Mouse (Mus musculus) stomach, embryonic 15.5 days (tissue): ENCODE results near the gene Frmd5. TPM values are rescaled to one million over a fixed set of nuclear protein-coding genes. Genes with fewer than 3 reads are reported as not detected.

Experiments used
- ATAC-seq: fragments of 200-750 bp; cut with Nextera tagmentation; 2 replicates; pipeline ENCODE4 v1.8.0; 2017; ENCODE audit warnings: low read depth, moderate number of reproducible peaks, moderate TSS enrichment; ENCODE audit not compliant: insufficient read depth, low FRiP score
- H3K27ac ChIP-seq: fragments of 300-500 bp; sonication (generic); 2 replicates; pipeline ENCODE4 v1.5.1; 2015; ENCODE audit warnings: mild to moderate bottlenecking, inconsistent platforms
- H3K27me3 ChIP-seq: fragments of 300-500 bp; sonication (generic); replicated peaks from 2 replicates; pipeline ENCODE4 v1.6.1; 2015; ENCODE audit warnings: inconsistent platforms
- H3K36me3 ChIP-seq: fragments of 300-500 bp; sonication (generic); 2 replicates; pipeline ENCODE4 v1.6.1; 2015; ENCODE audit warnings: inconsistent platforms
- H3K4me1 ChIP-seq: fragments of 300-500 bp; sonication (generic); 2 replicates; pipeline ENCODE4 v1.6.1; 2015; ENCODE audit warnings: inconsistent platforms
- H3K4me2 ChIP-seq: fragments of 300-500 bp; sonication (generic); 2 replicates; pipeline ENCODE4 v1.6.1; 2015; ENCODE audit warnings: mild to moderate bottlenecking, inconsistent platforms
- H3K4me3 ChIP-seq: fragments of 300-500 bp; sonication (generic); replicated peaks from 2 replicates; pipeline ENCODE4 v1.5.1; 2015; ENCODE audit warnings: inconsistent platforms
- H3K9ac ChIP-seq: fragments of 300-500 bp; sonication (generic); 2 replicates; pipeline ENCODE4 v1.6.1; 2015; ENCODE audit warnings: inconsistent platforms
- H3K9me3 ChIP-seq: fragments of 300-500 bp; sonication (generic); 2 replicates; pipeline ENCODE4 v1.6.1; 2016; ENCODE audit warnings: inconsistent platforms
- WGBS: fragments of 180-500 bp; shearing (Covaris S2); methylation state at CpG from one replicate; pipeline ENCODE4 v1.1.7; 2015; 5-methylcytosine and 5-hydroxymethylcytosine counted together
- polyA plus RNA-seq: library from polyadenylated mRNA; unstranded; fragments of >200 nt; fragmentation: Nextera tagmentation; extraction: Ambion mirVana; gene quantifications from 2 replicates; pipeline ENCODE4 v1.2.1, GENCODE M21; 2015

Gene Frmd5
- polyA plus RNA-seq, 1 experiment from 2014 or later, result 5.4 TPM

DNA sequence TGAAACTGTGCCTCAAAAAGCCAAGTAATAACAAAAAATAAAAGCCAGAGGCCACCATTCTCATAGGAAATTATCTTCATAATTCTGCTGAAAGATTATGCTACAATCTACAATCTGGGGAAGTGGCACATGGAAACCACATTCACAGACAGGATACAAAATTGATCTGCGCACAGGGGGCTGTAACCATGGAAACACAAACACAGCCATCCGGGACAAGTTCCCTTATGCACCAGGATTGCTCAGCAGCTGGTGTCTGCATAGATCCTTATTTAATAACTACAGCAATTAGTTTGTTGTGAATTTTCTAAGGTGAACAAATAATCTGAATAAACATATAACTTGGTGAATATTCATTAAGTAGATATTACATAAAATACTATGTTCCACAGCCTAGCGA, 89.8 kb downstream of the Frmd5 start:
- Histone ChIP-seq H3K4me3 (no peak overlapping the region), H3K9me3 (no peaks in the 10 kb centered on the region), H3K36me3 (no peaks in the 10 kb centered on the region), H3K27ac (no peak overlapping the region), H3K9ac (no peak overlapping the region), H3K4me1 (no peaks in the 10 kb centered on the region), H3K27me3 (no peaks in the 10 kb centered on the region), H3K4me2 (no peak overlapping the region)
- ATAC-seq, result no peak
- WGBS, result 63% methylated on average over 3 of the region's 3 CpGs

DNA sequence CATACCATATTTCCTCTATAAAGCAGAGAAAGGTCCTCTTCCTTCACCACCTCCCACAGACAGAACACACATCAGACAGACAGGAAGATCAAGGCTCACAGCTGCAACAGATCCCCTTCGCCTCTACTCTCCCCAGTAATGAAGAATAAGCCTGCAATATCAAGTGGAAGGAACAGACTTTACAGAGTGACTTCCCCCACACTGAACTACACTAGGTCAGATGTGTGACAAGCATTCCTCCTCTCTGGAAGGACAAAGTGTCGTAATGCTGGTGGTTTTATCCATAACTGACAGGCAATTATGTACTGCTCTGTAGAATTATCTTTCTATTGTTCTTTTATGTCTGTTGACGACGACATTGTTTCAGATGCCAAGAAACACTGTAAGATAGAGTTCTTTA, 93.3 kb downstream of the Frmd5 start:
- Histone ChIP-seq H3K36me3 (no peaks in the 10 kb centered on the region), H3K4me2 (no peak overlapping the region), H3K4me3 (no peak overlapping the region), H3K27ac (no peak overlapping the region), H3K9me3 (no peaks in the 10 kb centered on the region), H3K9ac (no peak overlapping the region), H3K27me3 (no peaks in the 10 kb centered on the region), H3K4me1 (no peaks in the 10 kb centered on the region)
- ATAC-seq, result no peak
- WGBS, result 74% methylated on average over 4 of the region's 4 CpGs

DNA sequence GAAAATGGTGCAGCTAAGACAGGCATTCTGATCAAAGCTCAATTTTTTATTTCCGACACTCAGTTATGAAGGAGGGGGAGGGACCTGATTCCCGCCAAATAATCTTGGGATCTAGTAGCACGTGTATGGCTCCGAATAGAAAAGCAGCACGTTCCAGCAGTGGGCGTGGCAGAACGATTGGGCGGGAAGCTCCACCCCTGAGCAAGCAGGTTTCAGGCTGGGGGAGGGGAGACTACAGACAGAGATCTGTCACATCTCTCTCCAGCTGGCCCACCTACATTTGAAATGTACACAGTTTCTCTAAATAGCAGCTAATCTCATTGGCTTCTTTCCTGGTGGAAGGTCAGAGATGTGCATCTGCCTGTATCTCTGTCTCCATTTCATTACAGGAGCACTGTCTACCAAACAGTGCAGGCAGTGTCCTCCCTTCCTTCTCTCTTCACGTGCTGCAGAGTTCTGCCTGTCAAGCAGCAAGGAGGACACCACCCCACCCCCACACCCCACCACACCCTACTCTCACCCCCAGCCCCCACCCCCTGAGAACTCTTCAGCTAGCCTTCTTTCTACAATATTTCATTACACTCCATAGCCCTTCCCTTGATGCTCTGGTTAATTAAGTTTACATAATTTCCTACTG, 95.0 kb downstream of the Frmd5 start:
- peak; percentile 27; the same call in 1 of the 2 replicates for ATAC-seq
- Histone ChIP-seq H3K4me2 (no peak overlapping the region), H3K9ac (no peak overlapping the region), H3K36me3 (no peaks in the 10 kb centered on the region), H3K4me1 (no peaks in the 10 kb centered on the region), H3K9me3 (no peaks in the 10 kb centered on the region), H3K27ac (no peak overlapping the region), H3K27me3 (no peaks in the 10 kb centered on the region), H3K4me3 (no peak overlapping the region)
- WGBS, result 26% methylated on average over 9 of the region's 9 CpGs

DNA sequence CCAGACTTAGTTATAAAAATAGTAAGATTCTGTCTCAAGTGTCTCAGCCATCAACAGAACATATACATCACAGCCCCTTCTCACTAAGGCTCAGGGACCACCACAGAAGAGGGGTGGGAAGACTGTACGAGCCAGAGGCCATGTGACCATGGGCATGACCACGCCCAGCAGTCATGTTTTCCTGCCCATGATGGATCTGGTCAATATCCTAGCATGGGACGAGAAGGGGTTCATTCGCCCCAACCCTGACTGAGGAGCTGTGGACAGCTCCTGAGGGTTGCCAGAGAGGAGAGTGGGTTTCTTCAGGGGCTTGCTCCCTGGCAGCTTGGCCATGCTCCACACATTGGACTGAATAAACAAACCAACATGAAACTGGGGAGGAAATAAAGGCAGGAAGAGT, 97.8 kb downstream of the Frmd5 start:
- no peak overlapping the region for H3K4me2 ChIP-seq
- H3K27ac ChIP-seq, result no peak overlapping the region
- 80% methylated on average over 4 of the region's 4 CpGs for WGBS
- H3K4me1 ChIP-seq, result no peaks in the 10 kb centered on the region
- H3K9me3 ChIP-seq, result no peaks in the 10 kb centered on the region
- no peak overlapping the region for H3K9ac ChIP-seq
- no peak overlapping the region for H3K4me3 ChIP-seq
- no peaks in the 10 kb centered on the region for H3K27me3 ChIP-seq
- no peaks in the 10 kb centered on the region for H3K36me3 ChIP-seq
- ATAC-seq, result no peak

DNA sequence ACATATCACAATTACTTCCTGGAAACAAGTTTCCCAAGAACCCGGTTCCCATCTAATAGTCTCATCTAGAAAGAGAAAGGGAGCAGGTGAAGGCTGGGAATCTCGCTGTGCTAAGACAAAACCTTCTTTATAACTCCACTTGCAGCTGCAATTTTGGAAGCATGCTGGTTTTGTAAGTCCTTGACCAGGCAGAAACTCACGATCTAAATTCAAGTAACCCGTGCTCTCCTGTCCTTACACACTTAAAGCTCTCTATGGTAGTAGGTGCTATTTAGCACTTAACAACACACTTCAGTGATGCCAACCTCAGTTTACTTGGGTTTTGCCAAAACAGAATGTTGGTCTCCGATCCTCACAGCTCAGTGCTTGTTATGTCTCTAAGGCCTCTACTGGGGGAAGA, 99.4 kb downstream of the Frmd5 start:
- ATAC-seq, result no peak
- no peak overlapping the region for H3K9ac ChIP-seq
- H3K4me3 ChIP-seq, result no peak overlapping the region
- H3K4me2 ChIP-seq, result no peak overlapping the region
- no peaks in the 10 kb centered on the region for H3K36me3 ChIP-seq
- no peaks in the 10 kb centered on the region for H3K27me3 ChIP-seq
- no peak overlapping the region for H3K27ac ChIP-seq
- no peaks in the 10 kb centered on the region for H3K4me1 ChIP-seq
- no peaks in the 10 kb centered on the region for H3K9me3 ChIP-seq
- 84% methylated on average over 5 of the region's 5 CpGs for WGBS

DNA sequence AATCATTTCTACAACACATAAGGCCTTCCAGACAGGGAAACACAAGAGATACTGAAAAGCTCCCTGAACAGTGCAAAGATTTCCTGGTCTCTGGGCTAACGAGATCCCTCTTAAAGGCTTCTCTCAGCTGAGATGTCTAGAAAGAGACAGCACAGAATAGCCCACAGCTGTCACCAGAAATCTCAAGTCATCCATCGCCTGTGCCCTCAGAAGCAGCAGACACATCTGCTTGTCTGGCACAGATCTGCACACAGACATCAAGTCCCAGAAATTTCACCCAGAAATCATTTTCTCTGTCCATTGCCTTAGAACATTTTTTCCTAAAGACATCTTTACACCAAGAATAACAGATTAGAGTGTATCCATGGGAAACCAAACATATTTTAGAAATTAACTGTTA, 101.1 kb downstream of the Frmd5 start:
- 54% methylated on average over 2 of the region's 2 CpGs for WGBS
- Histone ChIP-seq H3K36me3 (no peaks in the 10 kb centered on the region), H3K9me3 (no peaks in the 10 kb centered on the region), H3K27ac (no peak overlapping the region), H3K9ac (no peak overlapping the region), H3K27me3 (no peaks in the 10 kb centered on the region), H3K4me3 (no peak overlapping the region), H3K4me1 (no peaks in the 10 kb centered on the region), H3K4me2 (no peak overlapping the region)
- ATAC-seq, result no peak

DNA sequence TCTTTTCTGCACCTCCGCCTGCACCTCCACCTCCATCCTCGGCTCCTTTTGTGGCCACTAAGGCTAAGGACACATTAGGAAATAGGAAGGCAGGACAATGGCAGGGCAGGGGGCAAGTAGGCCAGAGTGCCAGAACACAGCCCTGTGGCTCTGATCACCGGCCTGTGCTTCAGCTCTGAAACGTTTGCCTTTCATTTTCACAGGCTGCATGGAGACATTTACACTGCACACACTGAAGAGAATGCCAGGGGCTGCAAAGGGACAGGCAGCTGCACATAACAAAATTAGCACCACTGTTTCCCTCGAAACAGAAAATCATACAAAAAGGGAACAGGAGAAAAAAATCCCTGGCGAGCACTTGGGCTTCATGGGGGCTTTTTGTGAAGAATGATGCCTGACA, 107.6 kb downstream of the Frmd5 start:
- no peaks in the 10 kb centered on the region for H3K36me3 ChIP-seq
- H3K4me1 ChIP-seq, result no peaks in the 10 kb centered on the region
- no peak overlapping the region for H3K27ac ChIP-seq
- no peak overlapping the region for H3K4me2 ChIP-seq
- no peaks in the 10 kb centered on the region for H3K9me3 ChIP-seq
- 52% methylated on average over 6 of the region's 6 CpGs for WGBS
- H3K27me3 ChIP-seq, result no peaks in the 10 kb centered on the region
- H3K9ac ChIP-seq, result no peak overlapping the region
- no peak for ATAC-seq
- H3K4me3 ChIP-seq, result no peak overlapping the region

DNA sequence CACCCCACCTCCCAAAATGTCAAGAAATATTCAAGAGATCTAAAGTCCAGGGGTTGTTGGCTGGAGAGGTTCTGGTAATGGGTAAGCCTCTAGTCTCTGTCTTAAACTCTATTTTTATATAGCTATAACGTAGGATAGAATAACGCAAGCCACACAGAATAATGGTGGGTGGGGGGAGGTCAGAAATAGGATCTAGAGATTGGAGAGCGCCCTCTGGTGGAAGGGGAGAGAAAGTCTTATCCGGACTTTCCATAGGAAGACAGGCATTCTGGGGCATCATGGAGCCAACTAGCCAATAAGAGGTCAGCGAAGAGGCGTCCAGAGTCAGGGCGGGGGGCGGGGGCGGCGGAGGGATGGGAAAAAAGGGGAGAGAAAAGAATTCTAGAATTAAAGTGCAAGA, 111.5 kb downstream of the Frmd5 start:
- no peak overlapping the region for H3K27ac ChIP-seq
- H3K4me2 ChIP-seq, result no peak overlapping the region
- no peaks in the 10 kb centered on the region for H3K9me3 ChIP-seq
- no peak for ATAC-seq
- no peaks in the 10 kb centered on the region for H3K4me1 ChIP-seq
- H3K4me3 ChIP-seq, result no peak overlapping the region
- H3K27me3 ChIP-seq, result no peaks in the 10 kb centered on the region
- H3K36me3 ChIP-seq, result no peaks in the 10 kb centered on the region
- H3K9ac ChIP-seq, result no peak overlapping the region
- WGBS, result 71% methylated on average over 10 of the region's 10 CpGs

DNA sequence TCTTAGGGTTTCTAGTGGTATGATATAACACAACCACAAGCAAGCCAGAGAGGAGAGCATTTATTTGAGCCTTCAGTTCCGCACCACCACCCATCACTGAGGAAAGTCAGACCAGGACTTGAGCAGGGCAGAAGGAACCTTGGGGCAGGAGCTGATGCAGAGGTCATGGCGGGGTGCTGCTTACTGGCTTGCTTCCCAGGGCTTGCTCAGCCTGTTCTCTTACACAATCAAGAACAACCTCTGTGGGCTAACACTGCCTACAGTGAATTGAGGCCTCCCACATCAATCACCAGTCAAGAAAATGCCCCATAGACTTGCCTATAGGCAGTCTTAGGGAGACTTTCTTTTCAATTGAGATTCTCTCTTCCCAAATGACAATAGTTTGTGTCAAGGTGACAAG, 118.8 kb downstream of the Frmd5 start:
- H3K4me1 ChIP-seq, result no peaks in the 10 kb centered on the region
- H3K9me3 ChIP-seq, result no peaks in the 10 kb centered on the region
- no peaks in the 10 kb centered on the region for H3K36me3 ChIP-seq
- H3K4me2 ChIP-seq, result no peak overlapping the region
- ATAC-seq, result no peak
- no peak overlapping the region for H3K27ac ChIP-seq
- 82% methylated on average over 2 of the region's 2 CpGs for WGBS
- no peaks in the 10 kb centered on the region for H3K27me3 ChIP-seq
- no peak overlapping the region for H3K4me3 ChIP-seq
- no peak overlapping the region for H3K9ac ChIP-seq

DNA sequence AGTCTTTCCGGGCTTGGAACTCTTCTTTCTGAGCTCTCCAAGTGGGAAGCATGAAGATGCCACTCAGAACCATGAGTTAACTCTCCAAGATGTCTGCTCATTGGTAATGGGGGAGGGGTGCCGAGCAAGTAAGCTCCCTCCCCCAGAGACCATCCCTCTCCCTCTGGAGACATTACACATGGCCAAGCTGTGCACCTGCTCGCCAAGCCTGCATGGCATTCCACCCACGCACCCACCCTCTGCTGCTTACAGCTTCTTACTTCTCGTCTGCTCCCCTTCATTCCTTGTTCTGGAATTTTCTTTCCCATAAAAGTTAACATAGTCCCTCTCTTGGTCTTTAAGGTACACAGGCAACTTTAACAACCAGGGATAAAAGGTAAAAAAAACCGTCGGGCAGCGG, 123.3 kb downstream of the Frmd5 start:
- H3K9me3 ChIP-seq, result no peaks in the 10 kb centered on the region
- WGBS, result 84% methylated on average over 8 of the region's 8 CpGs

DNA sequence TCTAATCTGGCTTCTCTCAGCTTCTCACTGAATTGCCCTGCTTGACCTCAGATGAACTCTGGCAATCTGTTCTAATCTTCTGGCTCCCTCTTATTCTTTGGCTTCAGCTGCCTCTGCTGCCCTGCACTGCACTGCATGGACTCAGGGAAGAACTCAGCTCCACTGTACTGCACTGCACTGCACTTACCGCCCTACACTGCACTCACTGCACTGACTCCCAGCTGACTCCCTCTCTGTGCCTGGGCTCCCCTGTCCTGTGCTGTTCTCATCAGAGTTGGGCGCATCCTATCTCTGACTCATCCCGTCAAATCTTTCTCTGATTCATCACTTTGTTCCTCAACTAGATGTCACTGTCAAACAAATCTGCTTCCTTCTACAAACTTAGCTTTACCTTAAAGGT, 124.5 kb downstream of the Frmd5 start:
- H3K4me2 ChIP-seq, result no peak overlapping the region
- H3K36me3 ChIP-seq, result no peaks in the 10 kb centered on the region
- H3K9me3 ChIP-seq, result no peaks in the 10 kb centered on the region
- no peak overlapping the region for H3K27ac ChIP-seq
- no peak overlapping the region for H3K9ac ChIP-seq
- H3K4me1 ChIP-seq, result no peaks in the 10 kb centered on the region
- 88% methylated on average over 3 of the region's 3 CpGs for WGBS
- no peaks in the 10 kb centered on the region for H3K27me3 ChIP-seq
- H3K4me3 ChIP-seq, result no peak overlapping the region
- no peak for ATAC-seq

More for the DNA sequence above, 123.3 kb downstream of the Frmd5 start:
- H3K27me3 ChIP-seq, result no peaks in the 10 kb centered on the region
- H3K4me3 ChIP-seq, result no peak overlapping the region
- no peak overlapping the region for H3K4me2 ChIP-seq
- no peak for ATAC-seq
- H3K9ac ChIP-seq, result no peak overlapping the region
- no peaks in the 10 kb centered on the region for H3K36me3 ChIP-seq
- no peak overlapping the region for H3K27ac ChIP-seq
- H3K4me1 ChIP-seq, result no peaks in the 10 kb centered on the region

DNA sequence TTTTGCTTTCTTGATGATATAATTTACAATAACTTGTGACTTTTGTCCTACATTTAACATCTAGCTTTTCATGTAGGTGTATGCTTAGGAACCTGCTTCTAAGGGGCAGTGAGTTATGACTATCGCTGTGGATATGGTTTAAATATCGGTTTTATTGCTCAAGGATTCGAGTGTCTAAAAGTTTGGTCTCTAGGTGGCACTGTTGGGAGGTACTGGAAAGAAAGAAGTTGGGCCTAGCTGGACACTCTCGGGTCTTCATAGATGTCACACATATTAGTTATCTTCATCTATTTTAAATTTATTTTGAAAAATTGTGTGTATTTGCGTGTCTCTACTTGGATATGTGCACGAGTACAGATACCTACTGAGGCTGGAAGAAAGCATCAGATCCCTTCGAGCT, 127.2 kb downstream of the Frmd5 start:
- no peak for ATAC-seq
- Histone ChIP-seq H3K4me1 (no peaks in the 10 kb centered on the region), H3K9me3 (no peaks in the 10 kb centered on the region), H3K27me3 (no peaks in the 10 kb centered on the region), H3K9ac (no peak overlapping the region), H3K36me3 (no peaks in the 10 kb centered on the region), H3K4me3 (no peak overlapping the region), H3K4me2 (no peak overlapping the region), H3K27ac (no peak overlapping the region)
- 75% methylated on average over 7 of the region's 7 CpGs for WGBS

DNA sequence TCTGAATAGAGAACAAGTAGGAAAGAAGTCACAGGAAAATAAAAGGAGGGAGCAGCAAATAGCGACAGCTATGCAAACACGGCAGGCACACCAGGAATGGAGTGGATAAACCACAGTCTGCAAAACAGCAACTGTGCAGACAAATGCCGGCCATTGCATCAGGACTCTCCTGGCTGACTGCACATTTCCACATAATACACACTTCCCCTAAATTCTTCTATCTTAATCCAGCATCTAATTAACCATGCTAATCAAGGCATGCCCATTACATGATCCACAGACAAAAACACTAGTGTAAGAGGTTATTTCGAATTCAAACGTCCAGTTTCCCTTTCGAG, 129.3 kb downstream of the Frmd5 start:
- H3K27ac ChIP-seq, result no peak overlapping the region
- H3K27me3 ChIP-seq, result no peaks in the 10 kb centered on the region
- no peak overlapping the region for H3K4me2 ChIP-seq
- no peak overlapping the region for H3K4me3 ChIP-seq
- WGBS, result 65% methylated on average over 6 of the region's 6 CpGs
- no peak overlapping the region for H3K9ac ChIP-seq
- H3K36me3 ChIP-seq, result no peaks in the 10 kb centered on the region
- H3K4me1 ChIP-seq, result no peaks in the 10 kb centered on the region
- H3K9me3 ChIP-seq, result no peaks in the 10 kb centered on the region
- no peak for ATAC-seq
